Mouse (Mus musculus): Measurements from ENCODE around the gene Hnrnpk. TPM values are rescaled to one million over a fixed set of nuclear protein-coding genes. Genes with fewer than 3 reads are reported as not detected.

Hnrnpk gene
- polyA plus RNA-seq (2015; fragmentation: Nextera tagmentation; extraction: Ambion mirVana): 484 and 551 TPM in 2 replicates

DNA sequence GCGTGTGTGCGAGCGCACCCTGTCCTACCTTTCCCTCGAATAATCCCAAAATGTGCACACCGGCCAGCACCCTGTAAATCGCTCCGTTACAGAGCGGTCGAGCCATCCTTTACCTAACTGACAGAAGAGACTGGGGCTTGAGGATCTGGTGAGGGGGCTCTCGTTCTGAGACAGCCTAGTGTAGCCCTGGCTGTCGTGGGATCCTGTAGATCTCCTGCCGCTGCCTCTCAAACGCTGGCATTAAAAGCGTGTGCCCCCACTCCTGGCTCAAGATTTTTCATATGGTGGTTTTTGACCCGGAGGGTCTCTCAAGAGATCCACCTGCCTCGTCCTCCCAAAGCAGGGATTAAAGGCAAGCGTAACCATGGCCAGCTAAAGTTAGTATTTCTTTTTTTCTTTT lies at the start of gene Hnrnpk:
Gene Hnrnpk, minus strand, starts transcription at position 101 of the 400 bp plus-strand sequence.

DNA sequence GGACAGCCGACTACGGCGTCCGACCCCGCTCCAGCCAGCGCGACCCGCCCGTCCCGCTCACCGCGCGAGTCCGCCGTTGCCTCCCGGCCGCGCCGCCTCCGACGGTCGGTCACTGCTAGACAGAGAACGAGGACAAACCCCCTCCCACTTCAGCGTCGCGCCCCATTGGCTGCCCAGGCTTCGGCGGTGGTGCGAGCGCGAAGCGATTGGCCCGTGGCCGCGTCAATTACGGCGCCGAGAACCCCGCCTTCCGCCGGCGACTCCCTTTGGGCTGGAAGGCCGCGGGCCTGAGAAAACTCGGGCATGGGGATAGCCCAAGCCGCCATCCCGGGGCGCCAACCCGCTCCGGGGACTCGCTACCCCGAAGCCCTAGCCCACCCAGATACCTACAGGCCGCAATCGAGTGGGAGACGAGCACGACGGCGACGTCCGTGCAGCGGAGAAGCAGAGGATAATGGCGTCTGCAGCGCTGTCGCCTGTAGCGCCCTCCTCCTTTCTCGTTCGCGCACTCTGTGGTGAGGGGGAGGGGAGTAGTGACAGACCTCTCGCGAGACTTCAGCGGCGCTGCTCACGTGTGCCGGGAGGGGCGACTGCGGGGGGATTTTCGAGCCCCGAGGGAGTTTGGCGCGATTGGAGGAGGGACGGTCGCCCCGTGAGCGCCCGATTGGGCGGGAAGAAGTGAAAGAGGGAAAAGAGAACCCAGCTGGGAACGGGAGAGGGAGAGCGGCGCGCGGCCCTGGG lies 970 bp downstream of the Hnrnpk start, which contains the start of gene Rmi1:
Gene Rmi1, plus strand, starts transcription at position 246 of the 741 bp plus-strand sequence.

DNA sequence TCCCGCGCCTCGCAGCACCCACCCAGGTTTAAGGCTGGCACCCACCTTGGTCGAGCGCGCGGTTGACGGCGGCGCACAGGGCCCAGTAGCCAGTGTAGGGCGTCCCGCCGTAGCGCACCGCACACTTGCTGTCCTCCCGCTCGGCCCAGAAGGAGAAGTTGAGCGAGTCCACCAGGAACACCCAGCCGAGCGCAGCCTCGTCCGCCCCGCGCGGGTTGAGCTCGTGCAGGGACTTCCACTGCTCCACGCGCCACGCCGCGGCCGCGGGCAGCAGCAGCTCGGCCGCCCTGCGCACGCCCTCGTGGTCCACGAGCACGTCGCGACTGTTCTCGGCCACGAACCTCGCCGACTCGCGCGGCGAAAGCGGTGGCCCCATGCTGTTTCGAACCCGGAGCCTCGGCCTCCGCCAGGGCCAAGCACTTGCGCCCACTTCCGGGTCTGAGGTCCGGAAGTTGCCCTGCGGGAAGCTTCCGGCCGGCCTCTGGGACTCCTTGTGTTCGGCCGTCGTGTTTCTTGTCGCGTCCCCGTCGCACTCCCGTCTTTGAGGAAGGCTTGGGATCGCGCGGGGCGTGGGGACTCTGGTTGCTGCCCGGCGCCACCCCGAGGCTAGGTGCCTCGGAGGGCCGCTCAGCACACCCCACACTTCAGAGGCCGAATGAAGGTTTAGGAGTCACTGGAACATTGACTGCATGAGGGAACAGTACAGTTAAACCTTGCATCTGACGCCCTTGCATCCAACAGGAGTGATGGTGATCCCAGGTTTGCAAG lies 18.2 kb downstream of the Hnrnpk start, which contains the start of gene 2210016F16Rik:
Gene 2210016F16Rik, minus strand, starts transcription at position 447 of the 768 bp plus-strand sequence.

DNA sequence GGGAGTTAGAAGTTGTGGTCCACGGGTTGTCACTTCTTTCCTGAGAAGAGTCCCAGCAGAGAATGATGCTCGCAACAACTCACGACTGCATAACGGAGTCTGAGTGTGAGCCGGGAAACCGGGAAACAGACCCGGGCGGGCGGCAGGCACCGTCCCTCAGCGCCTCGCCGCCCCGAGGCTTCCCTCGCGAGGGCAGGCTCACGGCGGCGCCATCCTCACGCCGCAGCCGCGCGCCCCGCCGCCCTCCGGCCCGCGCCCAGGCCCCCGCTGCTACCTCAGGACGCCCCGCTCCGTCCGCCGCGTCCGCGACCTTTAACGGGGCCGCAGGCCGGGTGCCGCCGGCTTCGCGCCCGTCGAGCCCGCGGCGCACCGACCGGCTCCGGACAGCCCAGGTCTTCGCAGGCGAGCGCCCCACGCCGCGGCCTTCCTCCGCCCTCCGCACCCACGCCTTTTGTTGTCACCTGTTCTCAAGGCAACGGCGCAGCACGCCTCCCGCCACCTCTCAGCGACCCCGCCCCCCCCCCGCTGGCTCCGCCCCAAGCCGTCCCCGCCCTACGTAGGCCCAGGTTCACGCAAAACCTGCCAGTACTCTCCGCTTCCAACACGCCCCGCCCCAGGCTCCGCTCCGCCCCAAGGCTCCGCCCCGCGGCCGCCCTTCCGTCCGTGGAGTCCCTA lies 44.4 kb downstream of the Hnrnpk start, which contains the start of gene Kif27:
Gene Kif27, minus strand, starts transcription at position 494 of the 675 bp plus-strand sequence.

MicroRNAs within 50 kb of the gene (microRNA counts, 519-probe panel; counts per million panel counts)
- 970 counts per million, percentile 59 among the panel's probes with 10 or more counts for microRNA mmu-miR-7a

Small RNA genes within 50 kb of the gene (microRNA-seq; reads per million reads assigned to microRNA genes)
- 19.3 to 30.1 reads per million in 2 experiments for gene Mir7-1

Other genes starting within 250 kb of the Hnrnpk start
- gene Idnk, start 245.7 kb downstream of the Hnrnpk start, polyA plus RNA-seq (2015; fragmentation: Nextera tagmentation; extraction: Ambion mirVana): 18.1 and 21.0 TPM in 2 replicates
- 56.6 and 66.3 TPM in 2 replicates for gene Ubqln1, start 187.7 kb downstream of the Hnrnpk start, polyA plus RNA-seq (2015; fragmentation: Nextera tagmentation; extraction: Ambion mirVana)
- gene Gkap1, start 127.6 kb downstream of the Hnrnpk start, polyA plus RNA-seq (2015; fragmentation: Nextera tagmentation; extraction: Ambion mirVana): 26.2 and 30.7 TPM in 2 replicates
- 0.19 TPM in 2 replicates for gene Kif27, start 44.2 kb downstream of the Hnrnpk start, polyA plus RNA-seq (2015; fragmentation: Nextera tagmentation; extraction: Ambion mirVana)
- gene 2210016F16Rik, start 18.1 kb downstream of the Hnrnpk start, polyA plus RNA-seq (2015; fragmentation: Nextera tagmentation; extraction: Ambion mirVana): 24.3 and 27.2 TPM in 2 replicates
- 10.1 and 11.0 TPM in 2 replicates for gene Rmi1, start 1.1 kb downstream of the Hnrnpk start, polyA plus RNA-seq (2015; fragmentation: Nextera tagmentation; extraction: Ambion mirVana)
- gene Slc28a3, start 207.5 kb upstream of the Hnrnpk start, polyA plus RNA-seq (2015; fragmentation: Nextera tagmentation; extraction: Ambion mirVana): 0.13 TPM in 1 of 2 replicates, not detected in the other